Mouse (Mus musculus) embryonic facial prominence, embryonic 15.5 days (tissue): ENCODE measurements around the gene Tab1. TPM values are rescaled to one million over a fixed set of nuclear protein-coding genes. Genes with fewer than 3 reads are reported as not detected.

Experiments
- ATAC-seq: fragments of 200-750 bp; cut with Nextera tagmentation; 2 replicates; pipeline ENCODE4 v1.8.0; 2017; ENCODE audit warnings: low read depth, moderate TSS enrichment; ENCODE audit not compliant: insufficient number of reproducible peaks, low FRiP score, low TSS enrichment
- H3K27ac ChIP-seq: fragments of 300-500 bp; sonication (generic); replicated peaks from 2 replicates; pipeline ENCODE4 v1.5.1; 2015; ENCODE audit warnings: mild to moderate bottlenecking, inconsistent platforms
- H3K27me3 ChIP-seq: fragments of 300-500 bp; sonication (generic); 2 replicates; pipeline ENCODE4 v1.6.1; 2015; ENCODE audit warnings: inconsistent platforms
- H3K36me3 ChIP-seq: fragments of 300-500 bp; sonication (generic); 2 replicates; pipeline ENCODE4 v1.6.1; 2015; ENCODE audit warnings: mild to moderate bottlenecking, inconsistent platforms
- H3K4me1 ChIP-seq: fragments of 300-500 bp; sonication (generic); 2 replicates; pipeline ENCODE4 v1.6.1; 2015; ENCODE audit warnings: inconsistent platforms
- H3K4me2 ChIP-seq: fragments of 300-500 bp; sonication (generic); replicated peaks from 2 replicates; pipeline ENCODE4 v1.6.1; 2015; ENCODE audit warnings: mild to moderate bottlenecking, inconsistent platforms
- H3K4me3 ChIP-seq: fragments of 300-500 bp; sonication (generic); replicated peaks from 2 replicates; pipeline ENCODE4 v1.5.1; 2015; ENCODE audit warnings: mild to moderate bottlenecking, inconsistent platforms
- H3K9ac ChIP-seq: fragments of 300-500 bp; sonication (generic); 2 replicates; pipeline ENCODE4 v1.6.1; 2015; ENCODE audit warnings: inconsistent platforms
- H3K9me3 ChIP-seq: fragments of 300-500 bp; sonication (generic); replicated peaks from 2 replicates; pipeline ENCODE4 v1.6.1; 2016; ENCODE audit warnings: inconsistent platforms
- WGBS: fragments of 180-500 bp; shearing (Covaris S2); methylation state at CpG from one replicate; pipeline ENCODE4 v1.1.7; 2015; 5-methylcytosine and 5-hydroxymethylcytosine counted together
- polyA plus RNA-seq: library from polyadenylated mRNA; unstranded; fragments of >200 nt; fragmentation: Nextera tagmentation; extraction: Ambion mirVana; gene quantifications from 2 replicates; pipeline ENCODE4 v1.2.1, GENCODE M21; 2015

Tab1 gene
- polyA plus RNA-seq: 38.2 and 38.7 TPM in 2 replicates

- Histone ChIP-seq H3K9ac (peak within 1 kb of the TSS; percentile 70), H3K4me1 (peaks cover 26% of the 10 kb centered on the region), H3K27ac (peak within 1 kb of the TSS; percentile 99), H3K4me2 (peak within 1 kb of the TSS; percentile 80), H3K27me3 (no peaks in the 10 kb centered on the region), H3K36me3 (peaks cover 5% of the 10 kb centered on the region; the same call in 1 of the 2 replicates), H3K4me3 (peak within 1 kb of the TSS; percentile 80), H3K9me3 (no peaks in the 10 kb centered on the region)
- ATAC-seq: peak; percentile 94
- 2% methylated on average over 50 of the region's 59 CpGs for WGBS
Measured at GRCm38 (mm10) chr15:80132993-80133586, at the start of gene Tab1. Tab1 (plus strand) TSS chr15:80133127.

- Histone ChIP-seq H3K36me3 (peaks cover 38% of the 10 kb centered on the region), H3K27ac (peak overlapping the region; percentile 97), H3K4me2 (peak overlapping the region; percentile 63), H3K27me3 (no peaks in the 10 kb centered on the region), H3K4me1 (peaks cover 28% of the 10 kb centered on the region), H3K4me3 (peak overlapping the region; percentile 67), H3K9me3 (no peaks in the 10 kb centered on the region), H3K9ac (peak overlapping the region; percentile 91)
- under 1% methylated on average over 30 of the region's 30 CpGs for WGBS
- ATAC-seq: peak; percentile 96
Measured at GRCm38 (mm10) chr15:80083276-80083731, 49.6 kb upstream of the Tab1 start.

- no peak for ATAC-seq
- Histone ChIP-seq H3K4me3 (peak overlapping the region; percentile 67), H3K4me2 (peak overlapping the region; percentile 63), H3K36me3 (peaks cover 34% of the 10 kb centered on the region), H3K9me3 (no peaks in the 10 kb centered on the region), H3K9ac (peak overlapping the region; percentile 26), H3K4me1 (peaks cover 28% of the 10 kb centered on the region), H3K27ac (peak overlapping the region; percentile 97), H3K27me3 (no peaks in the 10 kb centered on the region)
- 1% methylated on average over 12 of the region's 12 CpGs for WGBS
Measured at GRCm38 (mm10) chr15:80083740-80084139, 49.2 kb upstream of the Tab1 start.

- ATAC-seq: no peak
- H3K27ac ChIP-seq: no peak overlapping the region
- WGBS: 77% methylated on average over 9 of the region's 9 CpGs
- H3K4me2 ChIP-seq: no peak overlapping the region
- peaks cover 17% of the 10 kb centered on the region; the same call in 1 of the 2 replicates for H3K4me1 ChIP-seq
- H3K9me3 ChIP-seq: no peaks in the 10 kb centered on the region
- H3K9ac ChIP-seq: no peak overlapping the region
- no peaks in the 10 kb centered on the region for H3K36me3 ChIP-seq
- no peak overlapping the region for H3K4me3 ChIP-seq
- peaks cover 32% of the 10 kb centered on the region for H3K27me3 ChIP-seq
Measured at GRCm38 (mm10) chr15:80087406-80088012, 45.4 kb upstream of the Tab1 start.

GRCm38 (mm10) chr15:80088637-80089036, 44.3 kb upstream of the Tab1 start:
- Histone ChIP-seq H3K27me3 (peaks cover 40% of the 10 kb centered on the region), H3K36me3 (no peaks in the 10 kb centered on the region), H3K4me2 (no peak overlapping the region), H3K4me3 (no peak overlapping the region), H3K4me1 (peaks cover 19% of the 10 kb centered on the region; the same call in 1 of the 2 replicates), H3K9me3 (no peaks in the 10 kb centered on the region), H3K9ac (no peak overlapping the region), H3K27ac (no peak overlapping the region)
- WGBS: 27% methylated on average over 4 of the region's 4 CpGs
- no peak for ATAC-seq

GRCm38 (mm10) chr15:80090155-80090554, 42.8 kb upstream of the Tab1 start:
- 66% methylated on average over 11 of the region's 11 CpGs for WGBS
- no peak for ATAC-seq
- Histone ChIP-seq H3K9ac (no peak overlapping the region), H3K36me3 (no peaks in the 10 kb centered on the region), H3K4me2 (no peak overlapping the region), H3K4me3 (no peak overlapping the region), H3K27ac (no peak overlapping the region), H3K4me1 (peaks cover 19% of the 10 kb centered on the region; the same call in 1 of the 2 replicates), H3K9me3 (no peaks in the 10 kb centered on the region), H3K27me3 (peaks cover 40% of the 10 kb centered on the region)

- 2% methylated on average over 17 of the region's 17 CpGs for WGBS
- no peak for ATAC-seq
- Histone ChIP-seq H3K4me2 (peak overlapping the region; percentile 95), H3K4me1 (peaks cover 19% of the 10 kb centered on the region; the same call in 1 of the 2 replicates), H3K4me3 (peak overlapping the region; percentile 59), H3K9me3 (no peaks in the 10 kb centered on the region), H3K36me3 (no peaks in the 10 kb centered on the region), H3K9ac (peak overlapping the region; percentile 41; the same call in 1 of the 2 replicates), H3K27me3 (peaks cover 40% of the 10 kb centered on the region), H3K27ac (no peak overlapping the region)
Measured at GRCm38 (mm10) chr15:80090741-80091120, 42.2 kb upstream of the Tab1 start.

GRCm38 (mm10) chr15:80091121-80091955, 41.6 kb upstream of the Tab1 start, which contains the start of the genes Syngr1 and Rpl3:
Syngr1 (plus strand) TSS chr15:80091334.
Rpl3 (minus strand) TSS chr15:80091868.
- no peak within 1 kb of the TSS for H3K27ac ChIP-seq
- H3K9ac ChIP-seq: peak within 1 kb of the TSS; percentile 41
- peaks cover 22% of the 10 kb centered on the region; the same call in 1 of the 2 replicates for H3K4me1 ChIP-seq
- peak within 1 kb of the TSS; percentile 59 for H3K4me3 ChIP-seq
- peak within 1 kb of the TSS; percentile 95 for H3K4me2 ChIP-seq
- H3K36me3 ChIP-seq: no peaks in the 10 kb centered on the region
- peak; percentile 31; the same call in 1 of the 2 replicates for ATAC-seq
- peaks cover 40% of the 10 kb centered on the region for H3K27me3 ChIP-seq
- no peaks in the 10 kb centered on the region for H3K9me3 ChIP-seq
- WGBS: 1% methylated on average over 84 of the region's 86 CpGs

- H3K9me3 ChIP-seq: no peaks in the 10 kb centered on the region
- H3K27me3 ChIP-seq: peaks cover 40% of the 10 kb centered on the region
- H3K36me3 ChIP-seq: no peaks in the 10 kb centered on the region
- peak overlapping the region; percentile 95 for H3K4me2 ChIP-seq
- no peak overlapping the region for H3K27ac ChIP-seq
- WGBS: 19% methylated on average over 7 of the region's 7 CpGs
- peaks cover 28% of the 10 kb centered on the region for H3K4me1 ChIP-seq
- ATAC-seq: no peak
- no peak overlapping the region for H3K9ac ChIP-seq
- H3K4me3 ChIP-seq: peak overlapping the region; percentile 59
Measured at GRCm38 (mm10) chr15:80092041-80092441, 40.9 kb upstream of the Tab1 start.

GRCm38 (mm10) chr15:80092599-80092998, 40.3 kb upstream of the Tab1 start:
- Histone ChIP-seq H3K9me3 (no peaks in the 10 kb centered on the region), H3K4me1 (peaks cover 34% of the 10 kb centered on the region), H3K9ac (no peak overlapping the region), H3K27ac (no peak overlapping the region), H3K27me3 (peaks cover 40% of the 10 kb centered on the region), H3K36me3 (no peaks in the 10 kb centered on the region), H3K4me3 (peak overlapping the region; percentile 59; the same call in 1 of the 2 replicates), H3K4me2 (no peak overlapping the region)
- WGBS: 22% methylated on average over 8 of the region's 8 CpGs
- no peak for ATAC-seq

GRCm38 (mm10) chr15:80094201-80094600, 38.7 kb upstream of the Tab1 start:
- H3K4me2 ChIP-seq: no peak overlapping the region
- no peak overlapping the region for H3K9ac ChIP-seq
- H3K9me3 ChIP-seq: no peaks in the 10 kb centered on the region
- H3K27ac ChIP-seq: no peak overlapping the region
- H3K4me1 ChIP-seq: peaks cover 50% of the 10 kb centered on the region
- peaks cover 40% of the 10 kb centered on the region for H3K27me3 ChIP-seq
- no peaks in the 10 kb centered on the region for H3K36me3 ChIP-seq
- H3K4me3 ChIP-seq: no peak overlapping the region
- no peak for ATAC-seq
- WGBS: 84% methylated on average over 13 of the region's 13 CpGs
